Comparison of ENCODE assay signal across 10 mouse cellular contexts in genomic region chr11:88897624-88898379, GRCm38 (mm10). TPM values are rescaled to one million over a fixed set of nuclear protein-coding genes. Genes with fewer than 3 reads are reported as not detected.
A peak's percentile ranks its signal among the peaks of the same experiment; 100 is the strongest.
DNase-seq lines count a peak whose midpoint lies in the region; ATAC-seq and TF ChIP-seq lines count a peak whose summit lies in the region.
"Had no signal": no experiment of that assay in that cellular context is flagged by ENCODE, and none has a peak within 500 bp of the region (broad histone marks: within the 10 kb centered on the region; RNA-seq: fewer than 3 reads in every experiment).

No protein-coding gene starts in this region.

- DNase-seq in gastrocnemius, adult 2 months = peak; percentile 62
- DNase-seq in gastrocnemius, postnatal 4 days (ENCODE audit: low spot score in 2 of 2) = no peak
- DNase-seq in embryonic facial prominence, embryonic 10.5 days (ENCODE audit: low spot score) = peak; percentile 62
- no peak for DNase-seq in hindbrain, embryonic 14.5 days (ENCODE audit: low spot score)
- DNase-seq in lung, postnatal 0 days (ENCODE audit: low spot score) = peak; percentile 65
- DNase-seq in left cerebral cortex, adult 9 months (ENCODE audit: low spot score in 2 of 2) = no peak
- no peak for DNase-seq in thymus, adult 2 months
- no peak for DNase-seq in layer of hippocampus, adult 11-12 months (ENCODE audit: low spot score)

- H3K9me3 ChIP-seq in embryonic facial prominence, embryonic 10.5 days = no peaks in the 10 kb centered on the region
- H3K9me3 ChIP-seq in hindbrain, embryonic 14.5 days (ENCODE audit: control insufficient read depth, low read length) = no peaks in the 10 kb centered on the region
- no peaks in the 10 kb centered on the region for H3K9me3 ChIP-seq in lung, postnatal 0 days (ENCODE audit: low read length)

- no peak for TF ChIP-seq EP300 in lung, postnatal 0 days (IDR thresholded peaks at IDR 0.05)

- TF ChIP-seq CTCF in gastrocnemius, adult 2 months (IDR thresholded peaks at IDR 0.05) = no peak
- TF ChIP-seq CTCF in lung, postnatal 0 days (IDR thresholded peaks at IDR 0.05) = no peak
- TF ChIP-seq CTCF in thymus, adult 2 months (IDR thresholded peaks at IDR 0.05; ENCODE audit: borderline replicate concordance, control insufficient read depth, extremely low read depth, insufficient read depth, low read length, poor library complexity) = no peak

- H3K36me3 ChIP-seq in embryonic facial prominence, embryonic 10.5 days (replicated peaks) = no peaks in the 10 kb centered on the region
- no peaks in the 10 kb centered on the region for H3K36me3 ChIP-seq in hindbrain, embryonic 14.5 days (replicated peaks; ENCODE audit: control insufficient read depth, insufficient read depth)
- no peaks in the 10 kb centered on the region for H3K36me3 ChIP-seq in lung, postnatal 0 days (ENCODE audit: insufficient read depth, low read length)
- H3K36me3 ChIP-seq in thymus, adult 2 months (ENCODE audit: control insufficient read depth, insufficient read depth, low read length) = no peaks in the 10 kb centered on the region

- intact Hi-C loops in gastrocnemius, adult 2 months (cut with DNase I) = no loop called here

- no peak for TF ChIP-seq POLR2A in thymus, adult 2 months (IDR thresholded peaks at IDR 0.05; ENCODE audit: control insufficient read depth, extremely low read depth, insufficient read depth, low read length, poor library complexity)

- WGBS in embryonic facial prominence, embryonic 10.5 days = 42% methylated on average over 15 of the region's 15 CpGs
- 53% methylated on average over 15 of the region's 15 CpGs for WGBS in hindbrain, embryonic 14.5 days
- 41% methylated on average over 15 of the region's 15 CpGs for WGBS in lung, postnatal 0 days
- WGBS in thymus, adult 2 months = 78% methylated on average over 15 of the region's 15 CpGs

- H3K9ac ChIP-seq in hindbrain, embryonic 14.5 days = 0 out of 2 replicates have a peak overlapping the region, but pooled peaks have one; percentile 11
- H3K9ac ChIP-seq in lung, postnatal 0 days (replicated peaks; ENCODE audit: low read depth) = no peak overlapping the region
- H3K9ac ChIP-seq: liver, embryonic 14.5 days had no signal

- H3K27ac ChIP-seq in gastrocnemius, adult 2 months = peak overlapping the region; percentile 83
- peak overlapping the region; percentile 3; the same call in 1 of the 2 replicates for H3K27ac ChIP-seq in embryonic facial prominence, embryonic 10.5 days (replicated peaks)
- no peak overlapping the region for H3K27ac ChIP-seq in hindbrain, embryonic 14.5 days
- 0 out of 2 replicates have a peak overlapping the region, but pooled peaks have one; percentile 26 for H3K27ac ChIP-seq in lung, postnatal 0 days (ENCODE audit: low read length)
- no peak overlapping the region for H3K27ac ChIP-seq in thymus, adult 2 months (ENCODE audit: control insufficient read depth, insufficient read depth, low read length)
- H3K27ac ChIP-seq: liver, embryonic 14.5 days had no signal

- ATAC-seq in hindbrain, embryonic 14.5 days (ENCODE audit: low FRiP score) = no peak
- no peak for ATAC-seq in lung, postnatal 0 days

- peaks cover 11% of the 10 kb centered on the region for H3K4me1 ChIP-seq in embryonic facial prominence, embryonic 10.5 days
- no peaks in the 10 kb centered on the region for H3K4me1 ChIP-seq in hindbrain, embryonic 14.5 days (replicated peaks; ENCODE audit: control insufficient read depth, insufficient read depth, low read length)
- peaks cover 4% of the 10 kb centered on the region for H3K4me1 ChIP-seq in lung, postnatal 0 days (ENCODE audit: insufficient read depth, low read depth, low read length)
- peaks cover 3% of the 10 kb centered on the region; the same call in 1 of the 2 replicates for H3K4me1 ChIP-seq in thymus, adult 2 months (replicated peaks; ENCODE audit: control insufficient read depth, insufficient read depth, low read length)

- H3K4me2 ChIP-seq in hindbrain, embryonic 14.5 days (replicated peaks) = no peak overlapping the region
- peak overlapping the region; percentile 33 for H3K4me2 ChIP-seq in lung, postnatal 0 days (replicated peaks; ENCODE audit: low read depth, low read length)

- H3K4me3 ChIP-seq in gastrocnemius, adult 2 months = peak overlapping the region; percentile 59
- peak overlapping the region; percentile 37 for H3K4me3 ChIP-seq in embryonic facial prominence, embryonic 10.5 days
- H3K4me3 ChIP-seq in hindbrain, embryonic 14.5 days (replicated peaks; ENCODE audit: low read length) = no peak overlapping the region
- peak overlapping the region; percentile 20; the same call in 1 of the 2 replicates for H3K4me3 ChIP-seq in lung, postnatal 0 days (ENCODE audit: low read depth, low read length)
- no peak overlapping the region for H3K4me3 ChIP-seq in thymus, adult 2 months (ENCODE audit: control insufficient read depth, insufficient read depth, low read length)

- peaks cover 24% of the 10 kb centered on the region; the same call in 1 of the 2 replicates for H3K27me3 ChIP-seq in embryonic facial prominence, embryonic 10.5 days (replicated peaks; ENCODE audit: low read depth, poor library complexity, severe bottlenecking)
- peaks cover 16% of the 10 kb centered on the region; the same call in 1 of the 2 replicates for H3K27me3 ChIP-seq in hindbrain, embryonic 14.5 days (ENCODE audit: control insufficient read depth, insufficient read depth, low read length)
- H3K27me3 ChIP-seq in lung, postnatal 0 days (replicated peaks; ENCODE audit: insufficient read depth, low read length) = no peaks in the 10 kb centered on the region
- H3K27me3 ChIP-seq in thymus, adult 2 months (ENCODE audit: control insufficient read depth, insufficient read depth, low read length) = no peaks in the 10 kb centered on the region
- H3K27me3 ChIP-seq: CH12.LX had no signal

RNA-seq across cellular contexts. Expression of gene Akap1, which starts 33.4 kb away (rescaled TPM):
- total RNA-seq in gastrocnemius, adult 2 months (2021) = 10 to 100 TPM; 62.5 to 93.2 TPM
- 10 to 100 TPM; 85.1 to 86.5 TPM for total RNA-seq in gastrocnemius, postnatal 4 days (2021)
- 16.9 and 17.1 TPM in 2 replicates for polyA plus RNA-seq in embryonic facial prominence, embryonic 10.5 days (2016; fragmentation: Nextera tagmentation; extraction: Ambion mirVana)
- 26.0 and 26.6 TPM in 2 replicates for polyA plus RNA-seq in hindbrain, embryonic 14.5 days (2014; fragmentation: Nextera tagmentation; extraction: Ambion mirVana)
- 12.6 and 13.5 TPM in 2 replicates for polyA plus RNA-seq in lung, postnatal 0 days (2015; fragmentation: Nextera tagmentation; extraction: Ambion mirVana)
- 33.6 and 41.3 TPM in 2 replicates for polyA plus RNA-seq in thymus, adult 2 months (2012; rRNA removed)

RNA-seq across cellular contexts. Expression of gene Scpep1, which starts 57.5 kb away (rescaled TPM):
- total RNA-seq in gastrocnemius, adult 2 months (2021) = 10 to 100 TPM in 1 of 2 experiments, 1 to 10 TPM in 1; 6.1 to 11.2 TPM
- total RNA-seq in gastrocnemius, postnatal 4 days (2021) = 10 to 100 TPM; 37.2 to 44.1 TPM
- polyA plus RNA-seq in embryonic facial prominence, embryonic 10.5 days (2016; fragmentation: Nextera tagmentation; extraction: Ambion mirVana) = 72.9 and 77.2 TPM in 2 replicates
- polyA plus RNA-seq in hindbrain, embryonic 14.5 days (2014; fragmentation: Nextera tagmentation; extraction: Ambion mirVana) = 28.7 and 34.7 TPM in 2 replicates
- polyA plus RNA-seq in lung, postnatal 0 days (2015; fragmentation: Nextera tagmentation; extraction: Ambion mirVana) = 63.0 and 68.8 TPM in 2 replicates
- 7.7 and 10.3 TPM in 2 replicates for polyA plus RNA-seq in thymus, adult 2 months (2012; rRNA removed)

Comparison
In these comparisons a context has a peak if more than half of its experiments do, and no peak if none do; other contexts are left out.
1. DNase-seq: peak in gastrocnemius, adult 2 months (single experiment), embryonic facial prominence, embryonic 10.5 days (single experiment) and lung, postnatal 0 days (single experiment); none in gastrocnemius, postnatal 4 days (0 of 2), hindbrain, embryonic 14.5 days (single experiment), left cerebral cortex, adult 9 months (0 of 2), thymus, adult 2 months (single experiment) and layer of hippocampus, adult 11-12 months (single experiment).
2. H3K27ac ChIP-seq: peak in gastrocnemius, adult 2 months (single experiment), embryonic facial prominence, embryonic 10.5 days (single experiment) and lung, postnatal 0 days (single experiment); none in hindbrain, embryonic 14.5 days (single experiment) and thymus, adult 2 months (single experiment).
3. H3K4me3 ChIP-seq: peak in gastrocnemius, adult 2 months (single experiment), embryonic facial prominence, embryonic 10.5 days (single experiment) and lung, postnatal 0 days (single experiment); none in hindbrain, embryonic 14.5 days (single experiment) and thymus, adult 2 months (single experiment).